Mouse (Mus musculus) kidney, postnatal 25 days (tissue): ENCODE data around the gene Ap2a1.
A peak's percentile ranks its signal among the peaks of the same experiment; 100 is the strongest.

Source experiments
- DNase-seq, 2 experiments: peaks; one replicate each; pipeline ENCODE4 v3.0.0; 2021; ENCODE audit warnings: mixed read lengths in 2 of 2

Gene Ap2a1

DNA sequence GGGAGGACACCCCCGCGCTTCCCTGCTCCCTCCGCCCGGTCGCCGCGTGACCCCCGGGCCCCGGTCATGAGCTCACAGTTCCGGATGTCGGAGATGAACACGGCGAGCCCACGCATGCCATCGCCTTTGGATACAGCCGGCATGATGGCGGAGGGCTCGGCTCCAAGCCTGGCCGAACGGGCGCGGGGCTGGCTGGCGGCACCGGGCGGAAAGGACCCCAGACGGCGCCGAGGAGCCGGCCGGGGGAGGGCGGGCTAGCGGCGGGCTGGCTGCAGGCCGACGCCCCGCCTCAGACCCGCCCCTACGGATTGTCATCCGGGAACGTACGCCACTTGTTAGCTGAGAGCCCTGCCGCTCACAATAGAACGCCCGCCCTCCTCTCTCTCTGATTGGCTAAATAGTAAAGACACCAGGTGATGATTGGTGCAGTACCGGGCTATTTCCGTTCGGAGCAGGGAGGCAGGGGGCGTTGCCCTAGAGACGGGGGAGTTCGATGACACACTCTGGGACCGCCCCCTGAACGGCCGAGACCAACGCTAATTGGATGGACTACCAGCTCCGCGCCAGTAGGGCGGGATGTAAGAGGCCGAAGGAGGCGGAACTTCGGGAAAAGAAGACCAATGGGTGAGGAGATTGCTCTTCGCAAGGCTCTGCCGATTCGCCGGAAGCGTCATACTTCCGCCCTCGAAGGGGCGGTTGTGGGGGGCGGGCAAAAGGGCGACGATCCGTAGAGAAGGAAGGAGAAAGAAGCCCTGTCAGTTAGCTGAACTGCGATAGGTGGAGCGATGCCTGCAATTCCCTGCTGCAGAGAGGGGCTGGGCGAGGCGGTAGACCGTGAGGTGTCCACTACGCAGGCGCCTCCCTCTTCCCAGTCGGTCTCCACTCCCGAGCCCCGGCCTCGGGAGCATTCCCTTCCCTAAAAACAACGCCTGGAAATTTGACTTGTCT lies at the start of gene Ap2a1:
Gene Ap2a1 (minus strand): TSS at position 293 of the 948 bp plus-strand sequence.
- peak; percentile 100 for DNase-seq

DNA sequence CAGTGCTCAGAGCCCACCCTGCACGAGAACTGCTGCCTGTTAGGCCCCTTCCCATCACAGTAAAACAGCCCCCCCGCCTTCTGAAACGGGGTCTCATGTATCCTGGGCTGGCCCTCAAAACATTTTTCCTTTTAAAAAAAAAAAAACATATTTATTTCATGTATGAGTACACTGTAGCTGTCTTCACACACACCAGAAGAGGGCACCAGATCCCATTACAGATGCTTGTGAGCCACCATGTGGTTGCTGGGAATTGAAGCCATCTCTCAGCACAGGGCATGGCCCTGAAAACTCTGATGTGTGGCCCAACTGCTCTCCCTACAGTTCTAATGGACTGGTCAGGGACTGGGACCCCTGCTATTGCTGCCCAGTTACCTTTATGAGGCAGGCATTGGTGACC lies 49.0 kb upstream of the Ap2a1 start:
- no peak for DNase-seq

GRCm38 (mm10) chr7:44975117-44975419 lies 45.8 kb upstream of the Ap2a1 start:
- DNase-seq: no peak

DNA sequence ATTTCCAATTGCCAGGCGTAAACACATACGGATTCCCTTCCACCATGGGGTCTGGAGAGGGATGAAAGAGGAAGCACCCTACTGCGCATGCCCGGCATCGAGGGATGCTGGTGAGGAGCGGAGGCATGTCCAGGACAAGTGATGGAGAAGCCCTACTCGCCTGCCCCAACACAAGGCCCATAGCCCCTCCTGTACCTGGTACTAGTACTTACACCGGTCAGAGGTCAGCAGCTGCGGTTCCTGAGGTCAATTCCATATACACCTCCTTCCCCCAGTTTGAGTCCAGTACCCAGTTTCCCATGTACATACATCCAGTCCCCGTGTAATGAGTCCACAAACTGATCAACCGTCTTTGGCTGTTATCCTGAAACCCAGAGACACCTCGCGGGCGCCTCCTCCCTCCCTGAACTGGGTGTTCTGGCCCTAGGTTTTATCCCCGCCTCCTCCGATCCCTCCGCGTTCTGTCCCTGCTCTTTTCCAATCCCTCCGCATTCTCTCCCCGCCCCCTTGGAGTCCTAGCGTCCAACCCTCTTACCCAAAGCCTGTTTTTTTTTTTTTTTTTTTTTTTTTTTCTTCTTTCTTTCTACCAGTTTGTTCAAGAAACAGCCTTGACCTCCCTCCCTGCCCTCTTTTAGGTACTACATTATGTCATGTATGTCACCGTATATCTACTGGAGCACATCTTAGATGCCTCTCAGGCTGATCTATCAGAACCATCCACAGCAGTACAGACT lies 45.3 kb upstream of the Ap2a1 start, which contains the start of gene Cpt1c:
Gene Cpt1c (minus strand): TSS at position 469 of the 734 bp plus-strand sequence.
- DNase-seq: peak; percentile 77 to 87

GRCm38 (mm10) chr7:44973415-44974130 lies 44.3 kb upstream of the Ap2a1 start:
- DNase-seq: no peak

DNA sequence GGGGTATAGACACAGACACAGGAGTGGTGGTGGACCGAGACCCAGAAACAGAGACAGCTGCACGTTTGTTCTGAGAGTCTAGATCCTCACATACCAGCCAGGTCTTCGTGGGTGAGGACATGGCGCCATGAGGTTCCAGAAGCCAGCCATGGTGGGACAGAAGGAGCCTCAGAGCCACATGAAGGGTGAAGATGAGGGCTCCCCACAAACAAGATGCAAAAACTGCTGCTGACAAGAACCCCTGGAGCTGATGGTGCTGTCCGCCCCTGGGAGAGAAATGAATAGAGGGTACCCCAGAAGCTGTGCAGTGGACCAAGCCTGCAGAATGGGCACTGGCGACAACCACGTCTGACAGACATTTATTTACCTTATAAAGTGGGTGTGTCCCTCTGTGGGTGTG lies 41.8 kb upstream of the Ap2a1 start:
- no peak for DNase-seq

DNA sequence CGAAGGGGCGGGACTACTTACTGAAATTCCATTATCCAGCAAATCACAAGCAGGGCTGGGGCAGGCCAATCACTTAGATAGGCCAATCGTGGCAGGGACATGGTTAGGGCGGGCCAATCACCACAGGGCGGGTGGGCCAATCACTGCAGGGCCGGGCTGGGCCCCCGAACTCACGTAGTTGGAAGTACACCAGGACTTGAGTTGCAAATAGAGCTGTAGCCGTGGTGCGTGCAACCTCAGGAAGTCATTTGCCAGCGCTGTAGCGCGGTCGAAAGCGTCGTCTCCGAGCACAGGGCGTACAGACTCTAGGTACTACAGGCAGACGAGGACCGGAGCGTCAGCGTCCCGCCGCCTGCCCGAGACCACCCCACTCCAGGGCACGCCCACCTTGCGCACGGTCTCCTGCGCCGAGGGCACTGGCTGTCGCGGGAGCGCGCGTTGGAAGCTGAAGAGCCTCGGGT lies 41.0 kb upstream of the Ap2a1 start:
- peak; percentile 90 to 95 for DNase-seq

- no peak for DNase-seq
Measured at GRCm38 (mm10) chr7:44966638-44967037, 37.3 kb upstream of the Ap2a1 start.

GRCm38 (mm10) chr7:44965975-44966374 lies 36.7 kb upstream of the Ap2a1 start:
- peak in 1 of 2 experiments; percentile 58 for DNase-seq

DNA sequence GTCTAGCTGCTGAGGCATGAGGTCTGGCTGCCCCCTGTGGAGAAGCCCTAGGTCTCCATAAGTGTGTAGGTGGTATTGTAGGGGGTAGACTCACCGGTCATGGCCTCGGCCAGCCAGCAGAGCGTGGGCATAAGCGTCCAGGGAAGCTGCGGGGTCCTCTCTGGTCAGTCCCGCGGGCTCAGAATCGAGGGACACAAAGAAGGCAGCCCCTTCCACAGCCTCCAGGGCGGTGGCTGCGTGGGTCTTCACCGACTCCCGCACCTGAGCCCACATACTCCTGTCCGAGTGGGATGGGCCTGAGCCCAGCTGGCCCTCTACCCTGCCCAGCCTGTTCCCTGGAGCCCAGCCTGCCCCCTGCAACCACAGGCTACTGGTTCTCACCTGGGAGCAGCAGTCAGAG lies 35.7 kb upstream of the Ap2a1 start:
- DNase-seq: no peak

- peak in 1 of 2 experiments; percentile 16 for DNase-seq
Measured at GRCm38 (mm10) chr7:44962831-44963230, 33.5 kb upstream of the Ap2a1 start.

- DNase-seq: peak in 1 of 2 experiments; percentile 11
Measured at GRCm38 (mm10) chr7:44962337-44962736, 33.0 kb upstream of the Ap2a1 start.

GRCm38 (mm10) chr7:44960512-44960910 lies 31.2 kb upstream of the Ap2a1 start:
- DNase-seq: no peak

DNA sequence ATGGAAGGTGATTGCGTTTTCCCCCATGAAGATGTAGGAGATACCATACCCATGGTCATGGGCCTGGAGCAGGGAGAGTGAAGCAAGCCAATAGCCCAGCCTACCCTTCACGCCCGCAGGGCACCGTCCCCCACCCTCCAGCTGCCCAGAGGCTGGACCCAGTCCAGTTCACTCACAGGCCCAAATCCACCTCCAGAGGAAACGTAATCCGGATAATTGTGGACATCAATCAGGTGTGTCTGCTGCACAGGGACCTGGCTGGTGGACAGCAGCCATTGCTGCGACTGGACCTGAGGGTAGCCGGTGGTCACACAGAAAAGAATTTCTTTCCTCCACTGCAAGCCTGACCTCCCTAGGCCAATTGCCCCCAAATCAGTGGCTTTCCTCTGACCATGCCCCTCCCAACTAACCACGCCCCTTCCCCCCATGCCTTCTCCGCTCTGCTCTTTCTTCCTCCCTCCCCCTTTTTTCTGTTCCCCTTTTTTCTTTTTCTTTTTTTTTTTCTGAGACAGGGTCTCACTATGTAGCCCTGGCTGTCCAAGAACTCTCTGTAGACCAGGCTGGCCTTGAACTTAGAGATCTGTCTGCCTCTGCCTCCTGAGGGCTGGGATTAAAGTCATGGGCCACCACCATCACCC lies 30.7 kb upstream of the Ap2a1 start:
- DNase-seq: no peak

DNA sequence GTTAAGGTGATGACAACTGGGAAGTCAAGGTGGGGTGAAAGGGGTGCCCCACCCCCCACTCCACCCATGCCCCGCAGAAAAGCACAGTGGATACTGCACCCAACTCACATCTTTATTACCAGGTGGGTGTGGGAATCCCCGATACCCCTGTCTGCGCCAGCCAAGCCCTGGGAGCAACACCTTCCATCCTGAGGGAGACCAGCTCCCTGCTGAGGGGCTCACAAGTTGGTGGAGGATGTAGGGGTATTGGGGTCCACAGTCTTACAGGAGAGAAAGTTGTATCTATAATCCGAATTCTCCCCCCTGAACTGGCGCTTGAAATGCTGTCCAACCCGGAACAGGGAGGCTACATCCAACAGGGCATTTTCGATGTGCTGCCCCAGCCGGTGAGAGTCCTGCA lies 30.0 kb upstream of the Ap2a1 start:
- no peak for DNase-seq

GRCm38 (mm10) chr7:44958208-44958607 lies 28.9 kb upstream of the Ap2a1 start:
- DNase-seq: peak; percentile 64 to 71

- DNase-seq: no peak
Measured at GRCm38 (mm10) chr7:44957183-44957835, 28.0 kb upstream of the Ap2a1 start.

DNA sequence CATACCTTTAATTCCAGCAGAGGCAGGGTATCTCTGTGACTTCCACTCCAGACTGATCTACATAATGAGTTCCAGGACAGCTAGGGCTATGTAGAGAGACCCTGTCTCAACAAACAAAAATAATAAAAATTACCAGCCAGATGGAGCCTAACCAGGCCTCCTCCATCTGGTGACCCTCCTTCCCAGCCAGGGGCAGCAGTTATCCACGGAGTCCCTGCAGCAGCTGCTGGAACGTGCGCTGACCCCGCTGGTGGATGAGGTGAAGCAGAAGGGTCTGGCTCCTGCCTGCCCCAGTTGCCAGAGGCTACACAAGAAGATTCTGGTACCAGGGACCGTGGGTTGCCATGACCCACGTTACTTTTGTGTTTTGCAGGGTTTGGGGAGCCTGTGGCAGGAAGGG lies 27.0 kb upstream of the Ap2a1 start:
- DNase-seq: no peak

GRCm38 (mm10) chr7:44955628-44956027 lies 26.3 kb upstream of the Ap2a1 start:
- DNase-seq: no peak

GRCm38 (mm10) chr7:44954091-44954885 lies 25.0 kb upstream of the Ap2a1 start:
- no peak for DNase-seq

GRCm38 (mm10) chr7:44953561-44953960 lies 24.3 kb upstream of the Ap2a1 start:
- no peak for DNase-seq
